Mouse (Mus musculus) liver, embryonic 14.5 days (tissue): ENCODE results near the gene Traf7.

Source experiments
- CTCF ChIP-seq: IDR thresholded peaks from 2 replicates; pipeline ENCODE4 v1.5.1; 2016; ENCODE audit warnings: antibody characterized with exemption, low read depth, control low read depth
- EP300 ChIP-seq: IDR thresholded peaks from 2 replicates; pipeline ENCODE4 v1.6.1; 2016; ENCODE audit warnings: antibody characterized with exemption, low read depth

GRCm38 (mm10) chr17:24565092-24565491, 37.4 kb upstream of the Traf7 start:
- TF ChIP-seq CTCF = no peak
- TF ChIP-seq EP300 = no peak
